Mouse (Mus musculus): ENCODE data around the gene Atp8a2. TPM values are rescaled to one million over a fixed set of nuclear protein-coding genes. Genes with fewer than 3 reads are reported as not detected.

Gene Atp8a2
- polyA plus RNA-seq, 1 experiment from 2014 or later = 0.74 TPM

DNA sequence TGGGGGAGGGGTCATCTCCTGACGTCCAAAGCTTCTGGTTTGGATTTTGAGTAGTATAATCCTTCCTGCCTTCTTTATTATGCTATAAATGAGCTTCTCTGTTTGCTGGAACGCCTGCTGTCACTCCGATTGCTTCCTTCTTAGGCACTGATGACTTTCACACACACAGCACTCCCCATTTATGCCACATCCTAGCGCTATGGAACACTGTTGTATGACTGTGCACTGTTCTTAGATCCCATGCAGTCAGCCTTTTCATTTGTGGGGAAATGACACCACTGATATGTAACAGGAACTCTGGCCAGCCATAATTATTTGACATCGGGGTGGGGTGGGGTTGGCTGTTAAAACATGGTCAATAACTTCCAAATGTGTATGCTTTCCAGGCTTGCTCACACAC is 306.2 kb downstream of the Atp8a2 start:
- 62% methylated on average over 5 of the region's 5 CpGs for WGBS
- Histone ChIP-seq H3K27ac (ENCODE audit: low read depth, low read length) (no peak overlapping the region), H3K4me2 (replicated peaks; ENCODE audit: low read depth, low read length) (no peak overlapping the region), H3K4me3 (ENCODE audit: low read length) (no peak overlapping the region), H3K4me1 (ENCODE audit: control insufficient read depth, insufficient read depth, low read length) (peaks cover 18% of the 10 kb centered on the region), H3K9ac (ENCODE audit: low read depth, low read length) (no peak overlapping the region), H3K36me3 (ENCODE audit: control insufficient read depth, insufficient read depth, low read length) (no peaks in the 10 kb centered on the region), H3K27me3 (ENCODE audit: control insufficient read depth, insufficient read depth, low read length) (no peaks in the 10 kb centered on the region; the same call in 1 of the 2 replicates), H3K9me3 (ENCODE audit: control insufficient read depth, low read length) (no peaks in the 10 kb centered on the region)
- ATAC-seq (ENCODE audit: low FRiP score, low TSS enrichment) = no peak

DNA sequence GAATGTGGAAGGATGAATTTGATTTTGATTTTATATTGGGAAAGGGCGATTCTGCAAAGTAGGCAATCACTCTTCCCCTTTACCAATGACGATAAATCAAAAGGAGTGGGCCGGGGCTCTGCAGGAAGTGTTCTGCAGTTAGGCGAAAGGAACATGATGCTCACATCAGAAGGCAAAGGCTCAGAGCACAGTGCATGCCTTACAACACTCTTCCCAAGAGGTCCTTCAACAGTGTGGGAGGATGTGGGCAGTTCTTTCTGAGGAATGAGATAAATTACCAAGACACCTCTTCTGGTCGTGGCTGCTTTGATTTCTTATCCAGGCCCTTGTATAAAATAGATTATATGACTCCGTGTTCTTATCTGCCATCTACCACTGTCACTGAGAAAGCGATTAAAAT is 306.9 kb downstream of the Atp8a2 start:
- 30% methylated on average over 7 of the region's 7 CpGs for WGBS
- Histone ChIP-seq H3K4me2 (replicated peaks; ENCODE audit: low read depth, low read length) (no peak overlapping the region), H3K36me3 (ENCODE audit: control insufficient read depth, insufficient read depth, low read length) (no peaks in the 10 kb centered on the region), H3K27ac (ENCODE audit: low read depth, low read length) (no peak overlapping the region), H3K9ac (ENCODE audit: low read depth, low read length) (no peak overlapping the region), H3K4me3 (ENCODE audit: low read length) (no peak overlapping the region), H3K27me3 (ENCODE audit: control insufficient read depth, insufficient read depth, low read length) (no peaks in the 10 kb centered on the region; the same call in 1 of the 2 replicates), H3K4me1 (ENCODE audit: control insufficient read depth, insufficient read depth, low read length) (peaks cover 18% of the 10 kb centered on the region), H3K9me3 (ENCODE audit: control insufficient read depth, low read length) (no peaks in the 10 kb centered on the region)
- peak; percentile 60; the same call in 1 of the 2 replicates for ATAC-seq (ENCODE audit: low FRiP score, low TSS enrichment)

DNA sequence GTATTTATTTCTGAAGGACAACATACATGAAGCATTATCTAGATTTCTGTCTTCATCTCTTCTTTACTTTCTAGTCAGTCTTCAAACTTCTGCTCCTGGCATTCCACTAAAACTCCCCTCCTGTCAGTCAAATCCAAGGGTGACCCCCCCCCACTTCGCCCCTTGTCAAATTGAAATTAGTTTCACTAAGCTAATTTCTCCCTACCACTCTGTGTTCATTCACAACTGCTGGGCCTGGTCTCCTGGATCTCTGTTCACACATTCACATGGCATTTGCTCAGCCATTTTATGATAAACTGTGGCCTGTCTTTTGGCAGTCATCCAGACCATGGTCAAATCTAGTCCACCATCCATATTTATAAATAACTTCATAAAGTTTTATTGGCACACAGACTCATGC is 308.5 kb downstream of the Atp8a2 start:
- Histone ChIP-seq H3K27ac (ENCODE audit: low read depth, low read length) (no peak overlapping the region), H3K9me3 (ENCODE audit: control insufficient read depth, low read length) (no peaks in the 10 kb centered on the region), H3K4me2 (replicated peaks; ENCODE audit: low read depth, low read length) (no peak overlapping the region), H3K4me1 (ENCODE audit: control insufficient read depth, insufficient read depth, low read length) (peaks cover 18% of the 10 kb centered on the region), H3K36me3 (ENCODE audit: control insufficient read depth, insufficient read depth, low read length) (no peaks in the 10 kb centered on the region), H3K9ac (ENCODE audit: low read depth, low read length) (no peak overlapping the region), H3K4me3 (ENCODE audit: low read length) (no peak overlapping the region), H3K27me3 (ENCODE audit: control insufficient read depth, insufficient read depth, low read length) (no peaks in the 10 kb centered on the region; the same call in 1 of the 2 replicates)
- ATAC-seq (ENCODE audit: low FRiP score, low TSS enrichment) = no peak
- 88% methylated on average over 1 of the region's 1 CpGs for WGBS

- 65% methylated on average over 6 of the region's 6 CpGs for WGBS
- ATAC-seq (ENCODE audit: low FRiP score, low TSS enrichment) = no peak
- Histone ChIP-seq H3K4me1 (ENCODE audit: control insufficient read depth, insufficient read depth, low read length) (peaks cover 18% of the 10 kb centered on the region), H3K4me3 (ENCODE audit: low read length) (no peak overlapping the region), H3K27me3 (ENCODE audit: control insufficient read depth, insufficient read depth, low read length) (no peaks in the 10 kb centered on the region; the same call in 1 of the 2 replicates), H3K9me3 (ENCODE audit: control insufficient read depth, low read length) (no peaks in the 10 kb centered on the region), H3K36me3 (ENCODE audit: control insufficient read depth, insufficient read depth, low read length) (no peaks in the 10 kb centered on the region), H3K4me2 (replicated peaks; ENCODE audit: low read depth, low read length) (no peak overlapping the region), H3K27ac (ENCODE audit: low read depth, low read length) (no peak overlapping the region), H3K9ac (ENCODE audit: low read depth, low read length) (no peak overlapping the region)
Observed at GRCm38 (mm10) chr14:59888046-59888445, 308.9 kb downstream of the Atp8a2 start.

- no peak overlapping the region for H3K4me3 ChIP-seq (ENCODE audit: low read length)
- ATAC-seq (ENCODE audit: low FRiP score, low TSS enrichment) = no peak
- H3K27ac ChIP-seq (ENCODE audit: low read depth, low read length) = no peak overlapping the region
- H3K27me3 ChIP-seq (ENCODE audit: control insufficient read depth, insufficient read depth, low read length) = no peaks in the 10 kb centered on the region; the same call in 1 of the 2 replicates
- WGBS = 52% methylated on average over 15 of the region's 15 CpGs
- H3K36me3 ChIP-seq (ENCODE audit: control insufficient read depth, insufficient read depth, low read length) = no peaks in the 10 kb centered on the region
- no peak overlapping the region for H3K4me2 ChIP-seq (replicated peaks; ENCODE audit: low read depth, low read length)
- no peak overlapping the region for H3K9ac ChIP-seq (ENCODE audit: low read depth, low read length)
- no peaks in the 10 kb centered on the region for H3K9me3 ChIP-seq (ENCODE audit: control insufficient read depth, low read length)
- H3K4me1 ChIP-seq (ENCODE audit: control insufficient read depth, insufficient read depth, low read length) = peaks cover 18% of the 10 kb centered on the region
Observed at GRCm38 (mm10) chr14:59887061-59887861, 309.7 kb downstream of the Atp8a2 start.

DNA sequence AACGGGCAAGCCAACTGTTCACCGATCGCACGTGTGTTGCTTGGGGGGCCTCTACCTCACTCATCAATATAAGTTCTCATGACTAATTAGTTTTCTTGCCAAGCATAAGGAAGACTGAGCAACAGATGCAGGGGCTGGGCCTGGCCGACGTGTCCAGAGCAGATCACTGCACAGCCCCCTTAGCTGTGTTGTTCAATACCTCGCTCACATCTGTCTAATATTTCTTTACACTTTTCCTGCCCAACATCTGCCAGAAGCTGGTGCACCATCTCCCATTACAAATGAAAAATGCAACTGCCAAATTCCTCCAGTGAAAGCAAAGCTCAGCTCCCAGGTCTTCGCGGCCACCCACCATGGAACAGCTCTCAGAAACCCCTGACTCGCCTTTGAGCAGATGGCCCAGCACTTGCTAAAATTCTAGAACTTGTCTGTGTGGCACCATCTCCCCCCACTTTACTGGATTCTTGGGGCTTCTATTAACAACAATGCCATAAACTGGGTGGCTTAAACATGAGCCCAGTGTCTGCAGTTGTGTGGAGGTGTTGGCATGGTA is 313.4 kb downstream of the Atp8a2 start:
- no peak overlapping the region for H3K27ac ChIP-seq (ENCODE audit: low read depth, low read length)
- ATAC-seq (ENCODE audit: low FRiP score, low TSS enrichment) = no peak
- H3K4me2 ChIP-seq (replicated peaks; ENCODE audit: low read depth, low read length) = no peak overlapping the region
- no peaks in the 10 kb centered on the region for H3K9me3 ChIP-seq (ENCODE audit: control insufficient read depth, low read length)
- no peak overlapping the region for H3K4me3 ChIP-seq (ENCODE audit: low read length)
- no peak overlapping the region for H3K9ac ChIP-seq (ENCODE audit: low read depth, low read length)
- H3K27me3 ChIP-seq (ENCODE audit: control insufficient read depth, insufficient read depth, low read length) = no peaks in the 10 kb centered on the region; the same call in 1 of the 2 replicates
- peaks cover 7% of the 10 kb centered on the region; the same call in 1 of the 2 replicates for H3K4me1 ChIP-seq (ENCODE audit: control insufficient read depth, insufficient read depth, low read length)
- WGBS = 81% methylated on average over 10 of the region's 10 CpGs
- H3K36me3 ChIP-seq (ENCODE audit: control insufficient read depth, insufficient read depth, low read length) = no peaks in the 10 kb centered on the region

GRCm38 (mm10) chr14:59880829-59881228 is 316.1 kb downstream of the Atp8a2 start:
- WGBS = 77% methylated on average over 3 of the region's 3 CpGs
- Histone ChIP-seq H3K36me3 (ENCODE audit: control insufficient read depth, insufficient read depth, low read length) (no peaks in the 10 kb centered on the region), H3K4me2 (replicated peaks; ENCODE audit: low read depth, low read length) (no peak overlapping the region), H3K4me3 (ENCODE audit: low read length) (no peak overlapping the region), H3K27ac (ENCODE audit: low read depth, low read length) (no peak overlapping the region), H3K9me3 (ENCODE audit: control insufficient read depth, low read length) (peaks cover 2% of the 10 kb centered on the region; the same call in 1 of the 2 replicates), H3K9ac (ENCODE audit: low read depth, low read length) (no peak overlapping the region), H3K4me1 (ENCODE audit: control insufficient read depth, insufficient read depth, low read length) (no peaks in the 10 kb centered on the region), H3K27me3 (ENCODE audit: control insufficient read depth, insufficient read depth, low read length) (no peaks in the 10 kb centered on the region)
- no peak for ATAC-seq (ENCODE audit: low FRiP score, low TSS enrichment)

DNA sequence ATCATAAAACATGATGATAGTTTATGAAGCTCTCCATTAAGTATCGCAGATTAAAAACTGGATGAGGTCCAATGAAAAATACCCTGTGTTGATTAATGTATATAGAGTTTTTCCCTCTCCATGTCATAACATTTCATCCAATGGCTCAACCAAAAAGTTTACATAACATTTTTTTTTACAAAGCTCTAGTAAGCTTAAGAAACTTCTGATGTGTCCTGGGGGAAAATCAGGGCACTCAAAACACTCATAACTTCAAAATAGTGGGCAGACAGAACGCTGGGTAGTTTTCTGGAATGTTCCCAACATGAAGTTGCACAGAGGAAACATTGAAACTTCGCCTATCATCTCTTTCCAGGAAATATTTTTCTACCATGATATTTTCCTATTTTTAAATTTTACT is 318.7 kb downstream of the Atp8a2 start:
- H3K4me1 ChIP-seq (ENCODE audit: control insufficient read depth, insufficient read depth, low read length) = no peaks in the 10 kb centered on the region
- peaks cover 2% of the 10 kb centered on the region; the same call in 1 of the 2 replicates for H3K9me3 ChIP-seq (ENCODE audit: control insufficient read depth, low read length)
- no peak overlapping the region for H3K4me3 ChIP-seq (ENCODE audit: low read length)
- no peaks in the 10 kb centered on the region for H3K36me3 ChIP-seq (ENCODE audit: control insufficient read depth, insufficient read depth, low read length)
- no peak overlapping the region for H3K27ac ChIP-seq (ENCODE audit: low read depth, low read length)
- no peak overlapping the region for H3K4me2 ChIP-seq (replicated peaks; ENCODE audit: low read depth, low read length)
- ATAC-seq (ENCODE audit: low FRiP score, low TSS enrichment) = no peak
- H3K27me3 ChIP-seq (ENCODE audit: control insufficient read depth, insufficient read depth, low read length) = no peaks in the 10 kb centered on the region
- H3K9ac ChIP-seq (ENCODE audit: low read depth, low read length) = no peak overlapping the region
- WGBS = 88% methylated on average over 3 of the region's 3 CpGs

- Histone ChIP-seq H3K4me1 (ENCODE audit: control insufficient read depth, insufficient read depth, low read length) (no peaks in the 10 kb centered on the region), H3K4me3 (ENCODE audit: low read length) (no peak overlapping the region), H3K27me3 (ENCODE audit: control insufficient read depth, insufficient read depth, low read length) (no peaks in the 10 kb centered on the region), H3K9me3 (ENCODE audit: control insufficient read depth, low read length) (peaks cover 2% of the 10 kb centered on the region; the same call in 1 of the 2 replicates), H3K36me3 (ENCODE audit: control insufficient read depth, insufficient read depth, low read length) (no peaks in the 10 kb centered on the region), H3K27ac (ENCODE audit: low read depth, low read length) (no peak overlapping the region), H3K4me2 (replicated peaks; ENCODE audit: low read depth, low read length) (no peak overlapping the region), H3K9ac (ENCODE audit: low read depth, low read length) (no peak overlapping the region)
- WGBS = 81% methylated on average over 2 of the region's 2 CpGs
- no peak for ATAC-seq (ENCODE audit: low FRiP score, low TSS enrichment)
Observed at GRCm38 (mm10) chr14:59876525-59876924, 320.5 kb downstream of the Atp8a2 start.
